Mouse (Mus musculus) midbrain, embryonic 15.5 days (tissue): ENCODE measurements at regions not wholly inside any gene's neighbourhood (a gene's known extent, or its start where the extent isn't known, plus 50 kb on each side); places are given as distances from the start of the nearest gene placed in this dataset.

Source experiments
- ATAC-seq: fragments of 200-750 bp; cut with Nextera tagmentation; replicated peaks from 2 replicates; pipeline ENCODE4 v1.8.0; 2017; ENCODE audit warnings: moderate TSS enrichment
- H3K27ac ChIP-seq: fragments of 300-500 bp; sonication (generic); 2 replicates; pipeline ENCODE4 v1.5.1; 2015; ENCODE audit warnings: mild to moderate bottlenecking, inconsistent platforms
- H3K27me3 ChIP-seq: fragments of 300-500 bp; sonication (generic); replicated peaks from 2 replicates; pipeline ENCODE4 v1.6.1; 2015; ENCODE audit warnings: inconsistent platforms
- H3K36me3 ChIP-seq: fragments of 300-500 bp; sonication (generic); replicated peaks from 2 replicates; pipeline ENCODE4 v1.6.1; 2015; ENCODE audit warnings: inconsistent platforms
- H3K4me1 ChIP-seq: fragments of 300-500 bp; sonication (generic); 2 replicates; pipeline ENCODE4 v1.6.1; 2015; ENCODE audit warnings: inconsistent platforms
- H3K4me2 ChIP-seq: fragments of 300-500 bp; sonication (generic); 2 replicates; pipeline ENCODE4 v1.6.1; 2015; ENCODE audit warnings: inconsistent platforms, mild to moderate bottlenecking, moderate library complexity
- H3K4me3 ChIP-seq: fragments of 300-500 bp; sonication (generic); 2 replicates; pipeline ENCODE4 v1.5.1; 2015; ENCODE audit warnings: mild to moderate bottlenecking, inconsistent platforms
- H3K9ac ChIP-seq: fragments of 300-500 bp; sonication (generic); 2 replicates; pipeline ENCODE4 v1.6.1; 2015; ENCODE audit warnings: mild to moderate bottlenecking, inconsistent platforms
- H3K9me3 ChIP-seq: fragments of 300-500 bp; sonication (generic); 2 replicates; pipeline ENCODE4 v1.6.1; 2016; ENCODE audit warnings: inconsistent platforms
- WGBS: fragments of 180-500 bp; shearing (Covaris S2); methylation state at CpG from one replicate; pipeline ENCODE4 v1.1.7; 2015; ENCODE audit warnings: mixed read lengths; 5-methylcytosine and 5-hydroxymethylcytosine counted together

DNA sequence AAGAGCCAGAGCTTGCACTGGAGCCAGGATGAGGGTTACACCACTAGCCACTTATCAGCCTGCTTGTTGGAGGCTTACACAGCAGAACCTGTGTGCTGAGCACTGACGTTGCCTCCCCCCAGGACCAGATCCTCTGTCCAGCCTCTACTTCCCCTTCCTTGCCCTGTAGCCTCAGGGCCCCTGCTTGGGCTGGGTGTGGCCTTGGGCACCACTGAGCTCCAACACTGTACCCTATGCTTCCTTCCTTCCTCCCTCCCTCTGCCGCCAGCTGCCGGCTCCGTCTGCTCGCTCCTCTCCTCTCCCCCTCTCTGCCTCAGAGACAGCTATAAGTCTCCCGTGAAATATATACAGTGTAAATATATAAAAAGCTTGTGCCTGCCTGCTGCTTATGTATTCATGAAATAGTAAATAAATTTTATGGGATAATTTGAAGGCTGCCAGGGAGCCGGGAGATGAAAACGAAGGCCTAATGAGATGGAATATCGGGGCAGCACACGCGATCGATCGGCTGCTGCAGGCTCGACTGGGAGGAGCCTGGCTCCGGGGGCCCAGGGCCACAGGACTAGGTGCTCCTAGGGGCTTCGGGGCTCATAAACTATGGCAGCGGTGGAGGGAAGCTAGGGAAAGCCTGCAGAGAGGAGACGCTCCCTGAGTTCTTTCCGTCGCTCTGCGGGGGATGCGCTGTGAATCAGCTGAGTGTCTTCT is 135.6 kb downstream of the Rbm19 start:
- Histone ChIP-seq H3K9ac (no peak overlapping the region), H3K4me3 (peak overlapping the region; percentile 2; the same call in 1 of the 2 replicates), H3K9me3 (no peaks in the 10 kb centered on the region), H3K27me3 (peaks cover 13% of the 10 kb centered on the region; the same call in 1 of the 2 replicates), H3K27ac (peak overlapping the region; percentile 75), H3K4me1 (peaks cover 16% of the 10 kb centered on the region), H3K4me2 (peak overlapping the region; percentile 26), H3K36me3 (no peaks in the 10 kb centered on the region)
- WGBS: 22% methylated on average over 22 of the region's 22 CpGs
- peak; percentile 62 for ATAC-seq

DNA sequence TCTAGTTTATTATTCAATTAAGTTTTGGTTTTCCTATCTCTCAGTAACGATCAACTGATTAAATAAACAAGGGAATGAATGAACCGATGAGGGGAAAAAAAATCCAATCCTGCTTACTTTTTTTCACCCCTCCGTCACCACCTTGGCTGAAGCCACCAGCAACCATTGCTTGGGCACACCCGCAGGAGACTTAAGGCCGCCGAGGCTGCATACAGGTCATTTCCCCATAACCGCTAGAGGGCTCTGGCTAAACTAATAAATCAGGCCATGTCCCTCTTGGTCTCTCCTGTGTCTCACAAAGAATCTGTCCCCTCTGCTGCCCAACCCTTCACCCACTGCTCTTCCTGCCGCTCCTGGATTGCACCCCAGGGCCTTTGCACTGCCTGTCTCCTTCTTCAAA is 136.3 kb downstream of the Rbm19 start:
- no peak for ATAC-seq

DNA sequence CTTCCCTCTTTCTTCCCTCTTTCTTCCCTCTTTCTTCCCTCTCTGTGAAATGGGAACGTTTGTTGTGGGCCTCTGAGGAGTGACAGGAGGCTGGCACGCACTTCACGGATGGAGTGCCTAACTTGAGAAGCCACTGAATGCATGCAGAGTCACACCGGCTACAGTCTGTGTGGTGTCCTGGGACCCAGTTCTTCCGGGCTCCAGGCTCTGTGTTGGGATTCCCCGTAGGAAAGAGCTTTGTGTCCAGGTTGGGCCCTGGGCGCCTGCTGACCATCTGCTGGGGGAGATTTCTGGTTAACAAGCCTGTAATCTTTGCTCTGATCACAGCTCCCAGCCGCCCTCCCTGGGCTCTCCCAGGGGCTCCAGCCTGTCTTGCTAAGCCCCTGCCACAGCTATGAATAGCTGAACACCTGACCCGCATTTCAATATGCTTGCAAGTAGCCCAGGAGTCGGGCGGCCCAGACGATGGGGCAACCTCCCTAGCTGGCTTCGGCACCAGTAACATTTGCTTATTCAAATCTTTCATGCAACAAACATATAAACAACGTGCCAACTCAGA is 146.5 kb downstream of the Rbm19 start:
- Histone ChIP-seq H3K9me3 (no peaks in the 10 kb centered on the region), H3K4me2 (no peak overlapping the region), H3K27me3 (0 out of 2 replicates have a peak, but pooled peaks cover 3% of the 10 kb centered on the region), H3K4me1 (peaks cover 15% of the 10 kb centered on the region), H3K4me3 (no peak overlapping the region), H3K36me3 (no peaks in the 10 kb centered on the region), H3K9ac (no peak overlapping the region), H3K27ac (no peak overlapping the region)
- 9% methylated on average over 14 of the region's 14 CpGs for WGBS
- 0 out of 2 replicates have a peak, but pooled peaks have one; percentile 39 for ATAC-seq

More for the DNA sequence above, 136.3 kb downstream of the Rbm19 start:
- H3K27ac ChIP-seq: peak overlapping the region; percentile 75
- no peak overlapping the region for H3K9ac ChIP-seq
- H3K4me3 ChIP-seq: no peak overlapping the region
- H3K27me3 ChIP-seq: peaks cover 13% of the 10 kb centered on the region; the same call in 1 of the 2 replicates
- peak overlapping the region; percentile 26 for H3K4me2 ChIP-seq
- peaks cover 16% of the 10 kb centered on the region for H3K4me1 ChIP-seq
- no peaks in the 10 kb centered on the region for H3K36me3 ChIP-seq
- 8% methylated on average over 8 of the region's 8 CpGs for WGBS
- H3K9me3 ChIP-seq: no peaks in the 10 kb centered on the region

DNA sequence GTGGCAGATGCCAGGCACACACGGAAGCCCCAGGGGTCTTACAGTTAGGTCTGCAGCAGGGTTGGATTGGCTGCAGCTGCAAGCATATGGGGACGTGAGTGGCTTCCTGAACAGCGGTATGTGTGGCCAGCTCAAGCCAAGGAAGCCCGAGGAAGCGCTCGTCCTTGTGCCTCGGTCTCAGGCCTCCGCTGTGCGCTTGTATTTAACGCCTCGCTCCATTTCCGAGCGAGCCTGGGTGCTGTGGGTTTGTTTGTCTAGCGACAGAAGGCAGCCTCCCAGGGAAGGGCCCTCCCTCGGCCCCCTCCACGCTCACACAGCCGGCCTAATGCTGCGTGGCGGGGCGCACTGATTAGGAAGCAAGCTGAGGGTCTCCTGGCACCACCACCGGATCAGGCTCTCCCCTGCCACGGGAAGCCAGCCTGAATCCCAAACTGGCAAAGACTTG is 153.2 kb downstream of the Rbm19 start:
- H3K4me2 ChIP-seq: peak overlapping the region; percentile 31
- no peaks in the 10 kb centered on the region for H3K27me3 ChIP-seq
- H3K4me1 ChIP-seq: peaks cover 21% of the 10 kb centered on the region
- H3K4me3 ChIP-seq: no peak overlapping the region
- 2% methylated on average over 22 of the region's 22 CpGs for WGBS
- ATAC-seq: peak; percentile 25; the same call in 1 of the 2 replicates
- peak overlapping the region; percentile 85 for H3K27ac ChIP-seq
- no peaks in the 10 kb centered on the region for H3K9me3 ChIP-seq
- no peaks in the 10 kb centered on the region for H3K36me3 ChIP-seq
- H3K9ac ChIP-seq: peak overlapping the region; percentile 32

DNA sequence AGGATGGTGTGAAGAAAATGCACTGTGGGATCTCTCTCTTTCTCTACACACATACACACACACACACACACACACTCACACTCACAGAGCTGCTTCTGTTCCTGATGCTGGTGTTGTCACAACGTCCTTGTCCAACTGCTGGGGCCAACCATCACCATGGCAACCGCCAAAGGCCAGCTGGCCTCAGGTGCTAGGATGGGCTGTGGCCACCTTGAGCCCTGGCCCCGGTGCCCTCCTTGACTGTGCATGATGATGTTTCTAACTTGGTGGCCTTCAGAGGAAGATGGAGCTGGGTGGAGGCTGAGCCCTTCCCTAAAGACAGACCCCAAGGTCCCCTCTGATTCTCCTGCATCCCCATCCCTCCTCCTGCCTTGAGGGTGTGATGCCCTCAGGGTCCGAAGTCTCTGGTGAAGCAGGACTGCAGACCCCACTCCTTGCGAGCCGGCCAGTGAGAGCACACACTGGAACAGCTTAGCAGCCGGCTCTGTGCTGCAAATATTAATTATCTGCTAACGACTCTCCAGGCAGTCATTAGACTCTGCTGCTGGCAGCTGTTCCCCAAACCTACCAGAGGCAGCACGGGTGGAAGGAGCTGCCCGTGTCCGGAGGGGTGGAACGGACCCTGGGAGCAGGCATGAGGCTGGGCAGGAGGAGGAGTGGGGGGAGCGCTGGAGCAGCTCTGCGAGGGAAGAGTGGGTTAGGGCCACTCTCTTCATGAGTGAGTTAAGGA is 154.8 kb downstream of the Rbm19 start:
- peak overlapping the region; percentile 2; the same call in 1 of the 2 replicates for H3K4me2 ChIP-seq
- WGBS: 27% methylated on average over 14 of the region's 14 CpGs
- no peaks in the 10 kb centered on the region for H3K27me3 ChIP-seq
- H3K27ac ChIP-seq: peak overlapping the region; percentile 61
- H3K9ac ChIP-seq: no peak overlapping the region; the same call in 1 of the 2 replicates
- peak; percentile 59 for ATAC-seq
- H3K9me3 ChIP-seq: no peaks in the 10 kb centered on the region
- H3K36me3 ChIP-seq: no peaks in the 10 kb centered on the region
- H3K4me1 ChIP-seq: peaks cover 21% of the 10 kb centered on the region
- no peak overlapping the region for H3K4me3 ChIP-seq

DNA sequence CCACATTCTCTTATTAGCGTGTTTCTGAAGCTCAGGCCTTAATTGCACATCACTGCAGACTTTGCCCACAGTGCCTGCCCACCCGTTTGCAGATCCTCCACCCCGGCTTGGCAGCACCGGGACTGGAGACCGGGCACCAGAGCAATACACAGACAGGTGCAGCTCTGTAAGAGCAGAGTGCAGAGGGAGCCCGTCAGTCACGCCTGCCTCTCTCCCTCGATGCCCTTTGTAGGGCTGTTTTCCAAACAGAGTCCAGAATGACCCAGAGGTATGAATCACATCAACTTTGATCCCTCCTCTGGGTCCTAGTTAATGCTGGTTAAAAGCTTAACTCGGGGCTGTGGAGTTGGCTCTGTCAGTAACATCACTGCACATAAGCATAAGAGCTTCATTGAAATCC is 155.3 kb upstream of the Lhx5 start:
- no peaks in the 10 kb centered on the region for H3K36me3 ChIP-seq
- H3K4me3 ChIP-seq: no peak overlapping the region
- H3K9ac ChIP-seq: no peak overlapping the region
- no peak for ATAC-seq
- H3K27ac ChIP-seq: 0 out of 2 replicates have a peak overlapping the region, but pooled peaks have one; percentile 28
- peaks cover 20% of the 10 kb centered on the region for H3K4me1 ChIP-seq
- H3K9me3 ChIP-seq: no peaks in the 10 kb centered on the region
- H3K27me3 ChIP-seq: peaks cover 5% of the 10 kb centered on the region; the same call in 1 of the 2 replicates
- 56% methylated on average over 9 of the region's 9 CpGs for WGBS
- no peak overlapping the region for H3K4me2 ChIP-seq

DNA sequence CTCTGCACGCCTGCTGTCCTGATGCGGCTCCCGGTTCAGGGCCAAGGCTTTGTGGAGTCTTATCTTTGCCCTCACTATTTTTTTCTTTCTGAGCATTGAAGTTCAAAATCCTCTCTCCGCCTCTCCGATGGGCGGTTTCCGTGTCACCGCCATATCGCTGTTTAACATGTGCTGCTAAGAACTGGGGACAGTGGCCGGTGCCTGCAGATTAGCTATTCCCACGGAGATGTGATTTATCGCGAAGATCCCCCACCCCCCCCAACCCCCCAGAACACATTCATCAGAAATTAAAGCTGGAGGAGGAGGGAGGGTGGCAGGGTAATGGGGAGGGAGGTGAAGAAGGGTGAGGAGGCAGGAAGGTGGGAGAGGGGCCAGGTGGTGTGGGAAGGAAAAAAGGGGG is 151.2 kb upstream of the Lhx5 start:
- Histone ChIP-seq H3K4me2 (peak overlapping the region; percentile 20; the same call in 1 of the 2 replicates), H3K27ac (peak overlapping the region; percentile 78), H3K9ac (no peak overlapping the region), H3K36me3 (no peaks in the 10 kb centered on the region), H3K9me3 (no peaks in the 10 kb centered on the region), H3K4me3 (no peak overlapping the region), H3K4me1 (peaks cover 29% of the 10 kb centered on the region), H3K27me3 (peaks cover 9% of the 10 kb centered on the region; the same call in 1 of the 2 replicates)
- 3% methylated on average over 13 of the region's 13 CpGs for WGBS
- 0 out of 2 replicates have a peak, but pooled peaks have one; percentile 9 for ATAC-seq

DNA sequence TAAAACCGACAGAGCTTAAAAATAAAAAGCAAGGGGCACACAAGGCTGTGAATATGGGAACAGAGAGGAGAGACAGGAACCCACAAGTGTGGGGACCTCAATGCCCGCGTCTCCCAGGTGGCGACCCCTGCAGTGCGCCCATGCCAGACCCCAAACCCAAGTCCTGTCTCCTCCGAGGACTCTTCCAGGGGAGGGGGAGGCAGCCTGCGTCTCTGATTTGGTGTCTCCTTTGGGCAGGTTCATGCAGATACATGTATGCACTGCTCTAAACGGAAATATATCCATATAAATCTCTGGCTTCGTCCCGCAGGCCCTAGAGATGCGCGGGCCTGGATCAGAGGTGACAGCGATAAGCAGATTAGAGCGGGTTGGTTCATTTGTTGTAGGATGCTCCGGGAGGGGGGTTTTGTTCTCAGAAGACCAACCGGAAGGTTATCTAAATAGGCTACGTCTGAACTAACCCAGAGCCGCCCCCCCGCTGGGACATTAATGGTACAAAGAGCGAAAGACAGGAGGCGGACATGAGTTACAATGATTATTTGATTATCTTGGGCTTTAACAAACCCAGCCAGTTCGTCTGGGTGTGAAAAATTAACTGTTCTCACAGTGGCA is 150.4 kb upstream of the Lhx5 start:
- Histone ChIP-seq H3K27ac (peak overlapping the region; percentile 78), H3K4me2 (peak overlapping the region; percentile 20; the same call in 1 of the 2 replicates), H3K9me3 (no peaks in the 10 kb centered on the region), H3K4me1 (peaks cover 33% of the 10 kb centered on the region), H3K9ac (0 out of 2 replicates have a peak overlapping the region, but pooled peaks have one; percentile 21), H3K36me3 (no peaks in the 10 kb centered on the region), H3K27me3 (peaks cover 9% of the 10 kb centered on the region; the same call in 1 of the 2 replicates), H3K4me3 (no peak overlapping the region)
- peak; percentile 44; the same call in 1 of the 2 replicates for ATAC-seq
- WGBS: 4% methylated on average over 22 of the region's 22 CpGs

DNA sequence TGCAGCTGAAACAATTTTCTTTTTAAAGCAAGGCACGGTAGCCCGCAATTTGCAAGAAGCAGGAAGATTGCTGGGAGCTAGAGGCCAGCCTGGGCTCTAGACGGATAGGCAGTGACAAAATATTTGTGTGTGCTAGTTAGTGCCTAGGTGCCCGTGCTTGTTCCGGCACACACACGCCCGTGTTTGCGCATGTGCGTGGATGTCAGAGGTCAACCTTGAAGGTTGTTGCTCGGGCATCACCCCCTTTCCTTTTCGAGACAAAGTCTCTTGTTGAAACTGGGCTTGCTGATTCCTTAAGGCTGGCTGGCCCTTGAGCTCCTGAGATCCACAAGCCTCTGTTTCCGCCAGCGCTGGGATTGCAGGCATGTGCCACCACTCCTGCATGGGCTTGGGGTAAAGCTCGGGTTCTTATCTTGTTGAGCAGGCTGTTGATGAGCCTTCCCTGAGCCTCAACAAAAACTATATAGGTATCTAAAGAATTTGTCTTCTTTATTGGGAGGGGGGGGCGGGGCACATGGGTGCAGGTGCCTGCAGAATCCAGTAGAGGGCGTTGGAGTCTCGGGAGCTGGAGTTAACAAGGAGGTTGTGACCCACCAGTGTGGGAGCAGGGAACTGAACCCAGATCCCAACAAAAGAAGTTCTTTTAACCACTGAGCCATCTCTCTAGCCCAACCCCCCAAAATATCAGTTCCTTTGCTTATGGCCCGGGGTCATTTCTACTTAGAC is 149.5 kb upstream of the Lhx5 start:
- H3K27ac ChIP-seq: peak overlapping the region; percentile 78
- no peak overlapping the region for H3K4me2 ChIP-seq
- H3K27me3 ChIP-seq: peaks cover 9% of the 10 kb centered on the region; the same call in 1 of the 2 replicates
- peaks cover 35% of the 10 kb centered on the region for H3K4me1 ChIP-seq
- no peak for ATAC-seq
- WGBS: 36% methylated on average over 18 of the region's 18 CpGs
- no peaks in the 10 kb centered on the region for H3K36me3 ChIP-seq
- H3K9ac ChIP-seq: no peak overlapping the region
- H3K9me3 ChIP-seq: no peaks in the 10 kb centered on the region
- H3K4me3 ChIP-seq: no peak overlapping the region

DNA sequence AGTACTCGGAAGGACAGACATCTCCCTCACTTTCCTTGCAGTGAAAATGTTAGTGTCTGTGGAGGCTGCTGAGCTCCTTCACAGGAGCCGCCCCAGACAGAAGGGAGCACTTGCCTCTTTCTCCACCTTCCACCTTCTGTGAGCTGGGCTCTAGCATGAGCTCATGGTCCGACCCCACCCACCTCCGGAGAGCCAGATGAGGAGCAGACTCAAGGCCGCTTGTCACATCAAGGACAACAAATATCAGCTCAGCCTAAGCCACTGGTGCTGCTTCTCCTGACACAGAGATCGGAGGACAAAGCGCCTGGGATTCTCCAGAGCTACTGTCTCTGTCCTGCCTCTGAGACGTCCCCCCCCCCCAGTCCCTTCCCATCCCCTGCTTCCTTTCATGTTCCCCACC is 146.9 kb upstream of the Lhx5 start:
- Histone ChIP-seq H3K27me3 (peaks cover 12% of the 10 kb centered on the region; the same call in 1 of the 2 replicates), H3K4me2 (no peak overlapping the region), H3K36me3 (no peaks in the 10 kb centered on the region), H3K9me3 (no peaks in the 10 kb centered on the region), H3K4me1 (peaks cover 48% of the 10 kb centered on the region), H3K4me3 (no peak overlapping the region), H3K9ac (no peak overlapping the region), H3K27ac (peak overlapping the region; percentile 74)
- 35% methylated on average over 8 of the region's 8 CpGs for WGBS
- ATAC-seq: no peak

DNA sequence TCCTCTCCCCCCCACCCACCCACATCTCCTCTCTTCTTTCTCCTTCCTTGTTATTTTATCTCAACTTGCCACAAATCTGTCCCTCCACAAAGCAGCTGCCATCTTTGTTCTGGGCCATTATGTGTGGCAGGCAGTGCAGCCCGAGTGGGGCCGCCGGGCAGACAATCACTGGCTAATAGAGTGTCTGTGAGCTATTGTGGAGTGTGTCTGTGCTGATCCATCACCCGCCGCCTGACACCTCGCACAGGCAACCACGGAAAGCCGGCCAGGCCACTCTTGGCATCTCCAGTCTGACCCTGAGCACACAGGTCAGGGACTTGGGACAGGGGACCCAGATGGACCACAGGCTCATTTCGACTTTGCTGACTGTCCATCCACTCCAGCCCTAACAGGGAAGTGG is 146.5 kb upstream of the Lhx5 start:
- 17% methylated on average over 9 of the region's 9 CpGs for WGBS
- no peak for ATAC-seq
- peak overlapping the region; percentile 74 for H3K27ac ChIP-seq

More for the DNA sequence above, 146.5 kb upstream of the Lhx5 start:
- Histone ChIP-seq H3K36me3 (no peaks in the 10 kb centered on the region), H3K27me3 (peaks cover 8% of the 10 kb centered on the region; the same call in 1 of the 2 replicates), H3K4me3 (no peak overlapping the region), H3K4me1 (peaks cover 44% of the 10 kb centered on the region), H3K4me2 (no peak overlapping the region), H3K9ac (no peak overlapping the region), H3K9me3 (no peaks in the 10 kb centered on the region)
